Mouse (Mus musculus): ENCODE measurements around the gene Tenm1.

The Tenm1 gene

GRCm38 (mm10) chrX:42986100-42986499 is 442.8 kb downstream of the Tenm1 start:
- in situ Hi-C loops (cut with MboI; ENCODE audit: low pct_unique_long_range_greater_than_20kb in 1 of 2, low sequenced_read_pairs in 2 of 2, unreplicated experiment in 1 of 2): no loop called here

- in situ Hi-C loops (cut with MboI; ENCODE audit: low pct_unique_long_range_greater_than_20kb in 1 of 2, low sequenced_read_pairs in 2 of 2, unreplicated experiment in 1 of 2): loop anchor here in 1 of 2 experiments (25.0 kb wide), 1 partner anchor 411 kb away; no protein-coding TSS in a partner anchor
Observed at GRCm38 (mm10) chrX:42973562-42973961, 455.4 kb downstream of the Tenm1 start.

- in situ Hi-C loops (cut with MboI; ENCODE audit: low pct_unique_long_range_greater_than_20kb in 1 of 2, low sequenced_read_pairs in 2 of 2, unreplicated experiment in 1 of 2): loop anchor here in 1 of 2 experiments (25.0 kb wide), 1 partner anchor 405 kb away; no protein-coding TSS in a partner anchor
Observed at GRCm38 (mm10) chrX:42967611-42968010, 461.3 kb downstream of the Tenm1 start.

- in situ Hi-C loops (cut with MboI; ENCODE audit: low pct_unique_long_range_greater_than_20kb in 1 of 2, low sequenced_read_pairs in 2 of 2, unreplicated experiment in 1 of 2): no loop called here
Observed at GRCm38 (mm10) chrX:42861731-42862130, 567.2 kb downstream of the Tenm1 start.

- in situ Hi-C loops (cut with MboI; ENCODE audit: low pct_unique_long_range_greater_than_20kb in 1 of 2, low sequenced_read_pairs in 2 of 2, unreplicated experiment in 1 of 2): no loop called here
Observed at GRCm38 (mm10) chrX:42781566-42781965, 647.4 kb downstream of the Tenm1 start.

GRCm38 (mm10) chrX:42718078-42718785 is 710.7 kb downstream of the Tenm1 start:
- in situ Hi-C loops (cut with MboI; ENCODE audit: low pct_unique_long_range_greater_than_20kb in 1 of 2, low sequenced_read_pairs in 2 of 2, unreplicated experiment in 1 of 2): loop anchor here in 1 of 2 experiments (25.0 kb wide), 1 partner anchor 106 kb away; no protein-coding TSS in a partner anchor

- in situ Hi-C loops (cut with MboI; ENCODE audit: low pct_unique_long_range_greater_than_20kb in 1 of 2, low sequenced_read_pairs in 2 of 2, unreplicated experiment in 1 of 2): loop anchor here in 1 of 2 experiments (25.0 kb wide), 1 partner anchor 88 kb away; no protein-coding TSS in a partner anchor
Observed at GRCm38 (mm10) chrX:42700291-42700690, 728.6 kb downstream of the Tenm1 start.

GRCm38 (mm10) chrX:42647131-42647530 is 781.8 kb downstream of the Tenm1 start:
- in situ Hi-C loops (cut with MboI; ENCODE audit: low pct_unique_long_range_greater_than_20kb in 1 of 2, low sequenced_read_pairs in 2 of 2, unreplicated experiment in 1 of 2): no loop called here

GRCm38 (mm10) chrX:42580521-42580920 is 848.4 kb downstream of the Tenm1 start:
- in situ Hi-C loops (cut with MboI; ENCODE audit: low pct_unique_long_range_greater_than_20kb in 1 of 2, low sequenced_read_pairs in 2 of 2, unreplicated experiment in 1 of 2): no loop called here

- in situ Hi-C loops (cut with MboI; ENCODE audit: low pct_unique_long_range_greater_than_20kb in 1 of 2, low sequenced_read_pairs in 2 of 2, unreplicated experiment in 1 of 2): loop anchor here in 1 of 2 experiments (25.0 kb wide), 1 partner anchor 404 kb away; no protein-coding TSS in a partner anchor
Observed at GRCm38 (mm10) chrX:42558683-42559082, 870.2 kb downstream of the Tenm1 start.

GRCm38 (mm10) chrX:42557284-42557683 is 871.6 kb downstream of the Tenm1 start:
- in situ Hi-C loops (cut with MboI; ENCODE audit: low pct_unique_long_range_greater_than_20kb in 1 of 2, low sequenced_read_pairs in 2 of 2, unreplicated experiment in 1 of 2): loop anchor here in 1 of 2 experiments (25.0 kb wide), 1 partner anchor 405 kb away; no protein-coding TSS in a partner anchor

GRCm38 (mm10) chrX:42548513-42548912 is 880.4 kb downstream of the Tenm1 start:
- in situ Hi-C loops (cut with MboI; ENCODE audit: low pct_unique_long_range_greater_than_20kb in 1 of 2, low sequenced_read_pairs in 2 of 2, unreplicated experiment in 1 of 2): no loop called here

- in situ Hi-C loops (cut with MboI; ENCODE audit: low pct_unique_long_range_greater_than_20kb in 1 of 2, low sequenced_read_pairs in 2 of 2, unreplicated experiment in 1 of 2): no loop called here
Observed at GRCm38 (mm10) chrX:42545076-42545475, 883.9 kb downstream of the Tenm1 start.

- in situ Hi-C loops (cut with MboI; ENCODE audit: low pct_unique_long_range_greater_than_20kb in 1 of 2, low sequenced_read_pairs in 2 of 2, unreplicated experiment in 1 of 2): no loop called here
Observed at GRCm38 (mm10) chrX:42540756-42541053, 888.2 kb downstream of the Tenm1 start.

GRCm38 (mm10) chrX:42540030-42540755 is 888.7 kb downstream of the Tenm1 start:
- in situ Hi-C loops (cut with MboI; ENCODE audit: low pct_unique_long_range_greater_than_20kb in 1 of 2, low sequenced_read_pairs in 2 of 2, unreplicated experiment in 1 of 2): no loop called here

GRCm38 (mm10) chrX:42530703-42531102 is 898.2 kb downstream of the Tenm1 start:
- in situ Hi-C loops (cut with MboI; ENCODE audit: low pct_unique_long_range_greater_than_20kb in 1 of 2, low sequenced_read_pairs in 2 of 2, unreplicated experiment in 1 of 2): no loop called here

GRCm38 (mm10) chrX:42522868-42523267 is 906.1 kb downstream of the Tenm1 start:
- in situ Hi-C loops (cut with MboI; ENCODE audit: low pct_unique_long_range_greater_than_20kb in 1 of 2, low sequenced_read_pairs in 2 of 2, unreplicated experiment in 1 of 2): loop anchor here (25.0 kb wide), 2 partner anchors 136 to 486 kb away; no protein-coding TSS in a partner anchor

- in situ Hi-C loops (cut with MboI; ENCODE audit: low pct_unique_long_range_greater_than_20kb in 1 of 2, low sequenced_read_pairs in 2 of 2, unreplicated experiment in 1 of 2): loop anchor here (25.0 kb wide), 2 partner anchors 125 to 475 kb away; no protein-coding TSS in a partner anchor
Observed at GRCm38 (mm10) chrX:42512567-42512966, 916.4 kb downstream of the Tenm1 start.

- in situ Hi-C loops (cut with MboI; ENCODE audit: low pct_unique_long_range_greater_than_20kb in 1 of 2, low sequenced_read_pairs in 2 of 2, unreplicated experiment in 1 of 2): loop anchor here (25.0 kb wide), 2 partner anchors 124 to 474 kb away; no protein-coding TSS in a partner anchor
Observed at GRCm38 (mm10) chrX:42511105-42511504, 917.8 kb downstream of the Tenm1 start.
